Mouse (Mus musculus) intestine, postnatal 0 days (tissue): ENCODE measurements around the gene 4931406C07Rik. TPM values are rescaled to one million over a fixed set of nuclear protein-coding genes. Genes with fewer than 3 reads are reported as not detected.

Source experiments
- ATAC-seq: fragments of 200-750 bp; cut with Nextera tagmentation; 2 replicates; pipeline ENCODE4 v1.8.0; 2017; ENCODE audit warnings: mild to moderate bottlenecking, moderate TSS enrichment, moderate library complexity
- H3K27ac ChIP-seq: fragments of 300-500 bp; sonication (generic); 2 replicates; pipeline ENCODE4 v1.5.1; 2014; ENCODE audit warnings: mild to moderate bottlenecking, low read depth, low read length, moderate library complexity
- H3K27me3 ChIP-seq: fragments of 300-500 bp; sonication (generic); replicated peaks from 2 replicates; pipeline ENCODE4 v1.6.1; 2014; ENCODE audit warnings: low read length, mixed read lengths; ENCODE audit not compliant: control insufficient read depth, insufficient read depth
- H3K36me3 ChIP-seq: fragments of 300-500 bp; sonication (generic); 2 replicates; pipeline ENCODE4 v1.6.1; 2014; ENCODE audit warnings: mild to moderate bottlenecking, moderate library complexity; ENCODE audit not compliant: control insufficient read depth, insufficient read depth
- H3K4me1 ChIP-seq: fragments of 300-500 bp; sonication (generic); replicated peaks from 2 replicates; pipeline ENCODE4 v1.6.1; 2014; ENCODE audit warnings: antibody characterized with exemption, low read length, mixed read lengths; ENCODE audit not compliant: control insufficient read depth, insufficient read depth
- H3K4me2 ChIP-seq: fragments of 300-500 bp; sonication (generic); replicated peaks from 2 replicates; pipeline ENCODE4 v1.6.1; 2014; ENCODE audit warnings: low read depth, mild to moderate bottlenecking, moderate library complexity
- H3K4me3 ChIP-seq: fragments of 300-500 bp; sonication (generic); 2 replicates; pipeline ENCODE4 v1.5.1; 2014; ENCODE audit warnings: low read depth, low read length
- H3K9ac ChIP-seq: fragments of 300-500 bp; sonication (generic); 2 replicates; pipeline ENCODE4 v1.6.1; 2014; ENCODE audit warnings: mild to moderate bottlenecking, low read depth, low read length
- H3K9me3 ChIP-seq: fragments of 300-500 bp; sonication (generic); 2 replicates; pipeline ENCODE4 v1.6.1; 2016; ENCODE audit warnings: mixed run types; ENCODE audit not compliant: control insufficient read depth
- CTCF ChIP-seq: sonication (generic); IDR thresholded peaks from 2 replicates; pipeline ENCODE4 v1.5.1; 2016; ENCODE audit warnings: low read depth, mild to moderate bottlenecking, control low read depth, antibody characterized with exemption, moderate library complexity
- WGBS: fragments of 180-500 bp; shearing (Covaris S2); extraction: QIAGEN DNeasy Blood & Tissue Kit; methylation state at CpG from one replicate; pipeline ENCODE4 v1.1.7; 2014; 5-methylcytosine and 5-hydroxymethylcytosine counted together
- polyA plus RNA-seq: library from polyadenylated mRNA; unstranded; fragments of >200 nt; fragmentation: Nextera tagmentation; extraction: Ambion mirVana; gene quantifications from 2 replicates; pipeline ENCODE4 v1.2.1, GENCODE M21; 2015

The 4931406C07Rik gene
- polyA plus RNA-seq, 1 experiment from 2014 or later = 15.4 TPM

- ATAC-seq = no peak
- no peaks in the 10 kb centered on the region for H3K9me3 ChIP-seq
- whole genome bisulfite sequencing = 96% methylated on average over 1 of the region's 1 CpGs
- no peak for TF ChIP-seq CTCF
- H3K36me3 ChIP-seq = peaks cover 59% of the 10 kb centered on the region
- no peak overlapping the region for H3K4me2 ChIP-seq
- H3K27me3 ChIP-seq = no peaks in the 10 kb centered on the region
- no peak overlapping the region for H3K9ac ChIP-seq
- H3K27ac ChIP-seq = no peak overlapping the region
- no peak overlapping the region for H3K4me3 ChIP-seq
- no peaks in the 10 kb centered on the region for H3K4me1 ChIP-seq
Measured at GRCm38 (mm10) chr9:15314619-15315018, 8.4 kb upstream of the 4931406C07Rik start.

- H3K4me3 ChIP-seq = no peak overlapping the region
- ATAC-seq = no peak
- no peaks in the 10 kb centered on the region for H3K4me1 ChIP-seq
- H3K27me3 ChIP-seq = no peaks in the 10 kb centered on the region
- 91% methylated on average over 5 of the region's 5 CpGs for WGBS
- H3K36me3 ChIP-seq = peaks cover 68% of the 10 kb centered on the region
- no peak for TF ChIP-seq CTCF
- H3K9me3 ChIP-seq = no peaks in the 10 kb centered on the region
- no peak overlapping the region for H3K27ac ChIP-seq
- no peak overlapping the region for H3K4me2 ChIP-seq
- no peak overlapping the region for H3K9ac ChIP-seq
Measured at GRCm38 (mm10) chr9:15313633-15314032, 7.4 kb upstream of the 4931406C07Rik start.

- WGBS = 69% methylated on average over 2 of the region's 2 CpGs
- no peak for ATAC-seq
- H3K27me3 ChIP-seq = no peaks in the 10 kb centered on the region
- no peak for TF ChIP-seq CTCF
- H3K27ac ChIP-seq = no peak overlapping the region
- no peak overlapping the region for H3K4me3 ChIP-seq
- no peak overlapping the region for H3K9ac ChIP-seq
- no peak overlapping the region for H3K4me2 ChIP-seq
- peaks cover 61% of the 10 kb centered on the region for H3K36me3 ChIP-seq
- no peaks in the 10 kb centered on the region for H3K4me1 ChIP-seq
- no peaks in the 10 kb centered on the region for H3K9me3 ChIP-seq
Measured at GRCm38 (mm10) chr9:15312054-15312735, 5.9 kb upstream of the 4931406C07Rik start.

GRCm38 (mm10) chr9:15310179-15310578 is 3.9 kb upstream of the 4931406C07Rik start:
- Histone ChIP-seq H3K4me1 (no peaks in the 10 kb centered on the region), H3K27ac (no peak overlapping the region), H3K36me3 (peaks cover 48% of the 10 kb centered on the region), H3K4me2 (no peak overlapping the region), H3K9me3 (no peaks in the 10 kb centered on the region), H3K4me3 (no peak overlapping the region), H3K27me3 (no peaks in the 10 kb centered on the region), H3K9ac (no peak overlapping the region)
- WGBS = 63% methylated on average over 1 of the region's 1 CpGs
- TF ChIP-seq CTCF = no peak
- no peak for ATAC-seq

GRCm38 (mm10) chr9:15309425-15309824 is 3.2 kb upstream of the 4931406C07Rik start:
- H3K27ac ChIP-seq = no peak overlapping the region
- H3K4me3 ChIP-seq = no peak overlapping the region
- WGBS = 39% methylated on average over 4 of the region's 4 CpGs
- no peak overlapping the region for H3K9ac ChIP-seq
- peaks cover 42% of the 10 kb centered on the region for H3K36me3 ChIP-seq
- no peaks in the 10 kb centered on the region for H3K27me3 ChIP-seq
- no peaks in the 10 kb centered on the region for H3K4me1 ChIP-seq
- H3K4me2 ChIP-seq = peak overlapping the region; percentile 30; the same call in 1 of the 2 replicates
- no peaks in the 10 kb centered on the region for H3K9me3 ChIP-seq
- no peak for TF ChIP-seq CTCF
- ATAC-seq = no peak

GRCm38 (mm10) chr9:15308254-15308653 is 2.0 kb upstream of the 4931406C07Rik start:
- no peaks in the 10 kb centered on the region for H3K9me3 ChIP-seq

More at GRCm38 (mm10) chr9:15308254-15308653, 2.0 kb upstream of the 4931406C07Rik start:
- ATAC-seq = no peak
- Histone ChIP-seq H3K27ac (no peak overlapping the region), H3K4me1 (no peaks in the 10 kb centered on the region), H3K9ac (no peak overlapping the region), H3K27me3 (no peaks in the 10 kb centered on the region), H3K36me3 (peaks cover 31% of the 10 kb centered on the region), H3K4me2 (peak overlapping the region; percentile 82; the same call in 1 of the 2 replicates), H3K4me3 (no peak overlapping the region)
- no peak for TF ChIP-seq CTCF
- 32% methylated on average over 2 of the region's 2 CpGs for WGBS
